Mouse (Mus musculus): Measurements from ENCODE around the gene Ewsr1.

DNA sequence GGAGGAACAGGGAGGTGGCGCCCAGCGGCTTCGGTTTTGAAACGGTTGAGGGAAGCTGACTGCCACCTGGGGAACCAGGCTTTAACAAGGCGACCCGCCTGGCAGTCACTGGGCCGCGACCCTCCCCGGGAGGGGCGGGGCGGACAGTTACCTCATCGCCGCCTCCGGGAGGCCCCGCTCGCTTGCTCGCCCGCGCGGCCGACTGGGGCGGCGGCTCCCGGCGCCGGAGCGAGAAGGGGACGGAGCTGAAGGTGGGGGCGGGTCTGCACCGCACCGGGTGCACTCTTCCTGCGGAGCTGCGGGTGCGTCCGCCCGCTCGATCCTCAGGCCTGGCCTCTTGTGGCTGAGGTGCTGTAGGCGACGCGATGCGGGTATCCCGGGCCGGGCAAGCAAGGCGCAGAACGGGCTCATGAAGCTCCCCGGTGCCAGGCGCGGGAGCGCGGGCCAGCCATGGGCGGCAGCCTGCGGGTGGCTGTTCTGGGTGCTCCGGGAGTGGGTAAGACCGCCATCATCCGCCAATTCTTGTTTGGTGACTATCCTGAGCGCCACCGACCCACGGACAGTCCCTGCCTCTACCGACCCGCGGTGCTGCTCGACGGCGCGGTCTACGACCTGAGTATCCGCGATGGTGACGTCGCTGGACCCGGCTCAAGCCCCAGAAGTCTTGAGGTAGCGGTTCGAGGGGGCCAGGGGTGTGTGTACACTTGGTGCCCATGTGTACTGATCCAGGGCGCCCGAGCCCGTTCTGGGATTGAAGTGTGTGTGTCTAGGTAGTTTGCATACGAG is 41.0 kb downstream of the Ewsr1 start, which contains the start of gene Rasl10a:
- TF ChIP-seq CTCF (conservative IDR thresholded peaks at IDR 0.05 in 1 of 2, IDR thresholded peaks at IDR 0.05 in 1 of 2; ENCODE audit: low read depth in 2 of 2, low read length in 2 of 2) (peak in 1 of 2 experiments; percentile 1; a peak in 1 of 4 replicates), MAX (IDR thresholded peaks at IDR 0.05; ENCODE audit: low read length) (0 out of 2 replicates have a peak, but pooled peaks have one; percentile 26)
